Mouse (Mus musculus) induced T-regulatory cell, adult 2 months (primary cell): Measurements from ENCODE around the gene Tmem51.

Experiments used
- DNase-seq: peaks from one replicate; pipeline ENCODE4 v3.0.0-alpha.2; 2012; ENCODE audit warnings: low read depth

The Tmem51 gene

DNA sequence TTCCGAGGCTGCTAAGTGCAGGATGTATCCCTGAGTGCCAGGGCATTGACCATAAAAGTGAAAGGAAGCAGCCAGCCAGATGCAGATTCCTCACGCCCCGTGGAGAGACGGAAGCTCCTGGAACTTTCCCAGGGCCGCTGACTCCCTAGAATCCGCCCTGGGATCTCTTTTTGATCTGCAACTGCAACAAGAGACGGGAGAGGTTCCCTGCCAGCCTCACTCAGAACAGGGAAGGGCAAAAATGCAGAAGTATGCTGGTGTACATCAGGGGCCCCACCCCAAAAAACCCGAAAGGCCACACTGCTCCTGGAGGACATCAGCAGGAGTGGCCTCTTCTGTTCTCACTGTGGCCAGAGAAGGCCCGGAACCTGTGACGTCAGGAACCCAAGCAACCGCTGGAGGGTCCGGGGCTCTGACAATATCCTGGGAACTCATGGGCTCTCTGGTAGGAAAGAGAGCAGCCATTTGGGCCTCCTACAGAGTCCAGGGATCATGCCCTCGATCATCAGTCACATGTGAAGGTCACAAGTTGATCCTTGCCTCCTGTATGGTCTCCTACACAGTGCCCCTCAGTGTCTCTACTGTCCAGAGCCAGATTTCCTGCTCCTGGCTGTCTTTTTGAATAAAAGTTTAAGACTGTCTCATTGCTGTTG, 2.3 kb downstream of the Tmem51 start:
- DNase-seq = no peak

DNA sequence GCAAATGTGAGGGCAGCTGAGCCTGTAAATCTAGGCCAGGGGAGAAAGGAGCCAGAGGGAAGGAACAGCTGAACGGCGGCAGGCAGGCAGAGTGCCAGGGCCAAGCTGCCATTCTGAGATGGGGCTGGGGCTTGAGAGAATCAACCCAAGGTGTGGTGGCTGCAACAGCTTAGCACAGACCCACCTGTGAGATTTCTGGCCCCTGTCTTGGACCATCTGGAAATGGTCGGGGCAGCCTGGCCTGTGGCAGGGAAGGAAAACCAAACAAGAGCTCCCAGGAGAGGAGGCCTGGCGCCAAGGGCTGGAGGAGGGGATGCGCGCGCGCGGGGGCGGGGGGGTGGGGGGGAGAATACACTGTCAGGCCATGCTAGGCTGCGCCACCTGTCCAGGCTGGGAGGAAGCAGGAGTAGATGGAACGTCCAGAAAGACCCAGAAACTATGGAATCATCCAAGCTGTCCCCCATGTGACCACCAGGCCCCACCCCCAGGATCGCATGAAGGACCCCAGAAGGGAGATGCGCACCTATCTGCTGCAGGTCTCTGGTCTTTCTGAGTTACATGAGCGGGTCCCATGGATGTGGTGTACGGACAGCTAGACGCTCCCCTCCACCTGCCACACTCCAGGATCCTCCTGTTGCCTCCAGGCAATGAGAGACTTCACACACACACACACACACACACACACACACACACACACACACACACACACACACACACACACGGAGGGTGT, 3.0 kb downstream of the Tmem51 start:
- DNase-seq = no peak

DNA sequence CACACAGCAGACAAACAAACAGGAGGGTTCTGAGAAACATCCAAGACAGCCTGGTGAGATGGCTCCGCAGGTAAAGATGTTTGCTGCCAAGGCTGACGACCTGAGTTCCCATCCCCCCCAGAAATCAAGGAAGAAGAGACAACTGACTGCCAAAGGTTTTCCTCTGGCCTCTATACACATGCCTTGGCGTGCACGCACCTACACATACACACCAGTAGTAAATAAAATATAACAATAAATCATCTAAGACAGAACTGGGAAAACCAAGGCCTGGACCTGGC, 3.7 kb downstream of the Tmem51 start:
- no peak for DNase-seq

DNA sequence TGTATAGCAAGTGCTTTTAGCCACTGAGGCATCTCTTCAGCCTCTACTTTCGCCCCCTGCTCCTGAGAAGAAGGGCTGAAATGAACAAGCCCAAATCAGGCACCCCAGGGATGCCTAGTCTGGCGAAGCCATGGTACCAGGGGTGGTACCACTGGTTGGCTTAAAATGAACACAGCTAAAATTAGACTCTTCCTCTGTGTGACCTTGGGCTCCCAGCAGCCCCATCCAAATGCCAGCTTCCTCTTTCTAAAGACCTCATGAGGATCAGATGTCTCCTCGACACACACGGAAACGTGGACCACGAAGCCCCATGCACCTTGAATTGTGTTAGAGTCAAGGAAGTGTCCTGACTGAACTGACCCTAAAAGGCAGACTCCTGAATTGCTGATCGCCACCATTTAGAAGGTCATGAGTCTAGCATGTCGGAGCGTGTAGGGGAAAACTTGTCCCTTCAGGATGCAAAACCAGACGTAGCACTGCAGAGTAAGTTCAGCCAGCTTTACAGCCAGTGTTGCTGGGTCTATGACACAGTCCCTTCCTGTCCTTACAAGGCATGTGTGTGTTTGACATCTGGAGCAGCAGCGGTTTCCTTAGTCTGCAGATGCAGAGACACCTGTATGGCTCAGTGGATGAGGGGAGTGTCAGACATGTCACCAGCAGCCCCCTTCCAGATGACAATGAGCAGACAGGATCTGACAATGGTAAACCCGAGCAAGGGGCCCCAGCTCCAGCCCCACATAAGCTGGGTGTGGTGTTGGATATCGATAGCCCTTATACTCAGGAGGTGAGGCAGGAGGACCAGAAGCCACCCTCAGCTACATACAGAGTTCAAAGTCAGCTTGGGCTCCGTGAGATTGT, 4.2 kb downstream of the Tmem51 start:
- no peak for DNase-seq

DNA sequence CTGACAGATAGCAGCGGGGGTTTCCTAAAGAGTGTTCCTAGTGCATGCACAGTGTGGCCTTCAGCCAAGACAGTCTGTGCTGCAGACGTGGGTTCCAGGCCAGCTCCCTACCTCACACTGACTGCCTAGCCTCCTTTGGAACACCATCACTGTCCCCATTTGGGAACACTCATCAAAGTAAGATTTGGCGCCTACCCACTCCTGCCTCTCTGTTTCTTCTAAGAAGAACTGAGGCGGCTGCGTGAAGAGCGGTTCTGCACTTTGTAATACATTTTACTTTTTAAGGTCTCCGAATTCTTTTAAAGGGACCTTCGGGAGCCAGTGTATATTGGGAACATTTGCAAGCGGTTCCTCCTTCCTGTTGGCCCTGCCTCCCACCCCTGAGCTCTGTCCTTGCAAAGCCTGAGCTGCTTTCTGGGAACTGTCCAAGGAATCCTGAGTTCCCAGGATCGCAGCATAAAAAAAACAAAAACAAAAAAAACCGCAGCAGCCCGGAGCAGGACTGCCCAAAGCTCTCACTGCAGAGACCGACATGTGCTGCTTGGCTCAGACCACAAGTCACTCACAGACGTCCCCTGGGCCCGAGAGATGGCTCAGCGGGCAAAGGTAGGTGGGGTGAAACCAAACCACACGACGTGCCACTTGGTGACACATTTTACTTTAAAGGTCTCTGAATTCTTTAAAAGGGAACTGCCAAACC, 6.4 kb downstream of the Tmem51 start:
- peak; percentile 48 for DNase-seq

DNA sequence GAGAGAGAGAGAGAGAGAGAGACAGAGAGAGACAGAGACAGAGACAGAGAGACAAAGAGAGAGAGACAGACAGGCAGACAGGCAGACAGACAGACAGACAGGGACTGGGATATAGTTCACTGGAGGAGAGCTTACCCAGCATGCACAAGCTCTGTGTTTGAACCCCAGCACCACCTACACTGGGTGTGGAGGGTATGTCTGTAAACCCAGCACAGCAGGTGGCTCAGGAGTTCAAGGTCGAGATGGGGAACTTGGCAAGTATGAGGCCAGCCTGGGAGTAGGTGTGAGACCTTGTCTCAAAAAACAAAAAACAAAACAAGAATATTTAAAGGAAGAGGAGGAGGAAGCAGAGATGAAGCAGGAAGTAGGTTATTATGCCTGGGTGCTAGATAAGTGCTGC, 7.2 kb downstream of the Tmem51 start:
- peak; percentile 36 for DNase-seq

DNA sequence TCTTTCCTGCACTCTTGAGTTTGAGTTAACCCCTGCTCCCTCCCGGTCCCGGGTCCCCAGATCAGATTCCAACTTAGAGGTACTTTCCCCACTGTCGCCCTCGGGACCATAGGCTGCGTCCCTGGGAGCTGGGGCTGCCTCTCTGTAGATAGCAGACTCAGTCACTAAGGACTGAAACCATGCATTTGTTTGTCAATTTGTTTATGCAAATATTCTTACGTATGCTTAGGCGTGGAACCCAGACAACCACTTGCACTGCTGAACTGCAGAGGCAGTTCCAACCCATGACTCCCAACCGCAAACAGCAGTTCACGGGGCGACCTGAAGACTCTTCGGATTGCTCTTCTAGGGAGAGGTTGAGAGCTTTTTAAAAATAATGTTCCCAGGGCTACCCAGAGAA, 8.2 kb downstream of the Tmem51 start:
- DNase-seq = no peak

DNA sequence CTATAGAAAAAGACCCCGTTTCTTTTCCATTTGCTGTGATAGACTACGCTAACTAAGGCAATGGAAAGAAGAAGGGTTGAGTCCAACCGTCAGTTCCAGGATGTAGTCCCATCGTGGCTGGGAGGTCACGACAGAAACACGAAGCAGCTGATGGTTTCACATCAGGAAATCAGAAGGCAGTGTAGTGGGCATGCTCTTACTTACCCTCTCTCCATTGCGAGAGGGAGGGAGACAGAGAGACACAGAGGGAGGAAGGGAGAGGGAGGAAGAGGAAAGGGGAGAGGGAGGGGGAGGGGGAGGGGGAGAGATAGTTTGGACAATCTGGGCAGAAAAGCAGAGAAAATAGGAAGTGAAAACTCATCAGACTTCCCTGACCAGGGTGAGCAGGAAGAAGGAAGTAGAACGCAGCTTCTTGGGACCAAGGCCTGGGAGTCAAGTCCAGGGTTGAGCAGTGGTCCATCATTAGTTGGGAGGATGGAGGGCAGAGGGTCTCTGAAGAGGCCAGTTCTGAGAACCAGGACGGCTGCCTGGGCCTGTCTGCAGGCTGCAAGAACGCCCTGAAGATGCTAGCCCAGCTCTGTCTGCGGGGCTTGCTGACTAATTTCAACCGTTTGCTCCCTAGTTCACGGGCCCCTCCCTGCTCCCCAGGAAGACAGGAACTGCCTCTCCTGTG, 9.9 kb downstream of the Tmem51 start:
- DNase-seq = peak; percentile 27

DNA sequence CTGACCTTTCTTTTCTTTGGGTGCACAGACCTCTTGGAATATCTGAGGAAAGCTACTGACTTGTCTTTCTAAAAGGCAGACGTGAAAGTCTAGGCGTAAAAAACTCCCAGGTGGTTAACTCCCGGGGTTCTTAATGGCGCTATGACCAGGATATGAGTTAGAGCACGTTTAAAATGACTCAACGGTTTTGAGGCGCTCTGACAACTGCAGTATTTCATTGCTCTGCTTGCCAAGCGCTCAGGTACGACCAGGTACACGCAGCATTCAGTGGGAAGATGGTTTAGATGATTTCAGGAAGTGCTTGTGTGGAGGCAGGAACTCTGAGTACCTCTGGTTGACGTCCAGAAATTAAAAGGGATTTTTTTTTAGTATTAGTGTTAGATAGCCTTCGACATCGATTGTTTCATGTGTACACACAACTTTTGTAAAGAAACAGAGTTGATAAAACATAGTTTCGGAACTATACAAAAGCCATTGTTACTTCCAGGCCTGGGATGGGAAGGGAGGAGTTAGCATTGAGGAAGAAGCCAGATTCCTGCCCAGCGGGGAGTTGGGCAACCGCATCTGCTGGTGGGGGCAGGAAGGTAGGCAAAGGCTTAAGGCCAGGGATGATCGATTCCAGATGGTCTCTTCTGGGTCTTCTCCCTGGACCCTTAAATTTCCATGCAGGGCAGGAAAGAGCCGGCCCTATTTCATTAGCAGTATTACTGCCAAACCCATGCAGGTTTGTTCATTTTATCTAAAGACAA, 12.7 kb downstream of the Tmem51 start:
- DNase-seq = no peak

DNA sequence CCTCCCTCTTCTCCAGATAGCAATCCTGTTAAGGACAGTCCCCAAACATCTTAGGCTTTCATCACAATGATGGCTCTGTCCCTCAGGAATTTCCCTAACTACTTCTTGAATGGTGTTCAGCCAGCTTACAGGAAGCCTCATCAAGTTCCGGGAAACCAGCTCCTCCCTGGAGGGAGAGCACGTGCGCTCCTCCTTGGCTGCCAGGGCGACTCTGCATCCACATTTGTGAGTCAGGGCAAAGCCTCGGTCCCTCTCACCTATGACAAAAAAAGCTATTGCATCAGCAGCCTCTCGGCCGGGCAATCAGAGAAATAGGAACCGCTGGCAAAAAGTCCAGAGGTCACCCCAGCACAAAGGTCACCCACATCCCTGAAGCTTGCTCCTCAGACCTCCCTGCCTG, 13.3 kb downstream of the Tmem51 start:
- DNase-seq = no peak

DNA sequence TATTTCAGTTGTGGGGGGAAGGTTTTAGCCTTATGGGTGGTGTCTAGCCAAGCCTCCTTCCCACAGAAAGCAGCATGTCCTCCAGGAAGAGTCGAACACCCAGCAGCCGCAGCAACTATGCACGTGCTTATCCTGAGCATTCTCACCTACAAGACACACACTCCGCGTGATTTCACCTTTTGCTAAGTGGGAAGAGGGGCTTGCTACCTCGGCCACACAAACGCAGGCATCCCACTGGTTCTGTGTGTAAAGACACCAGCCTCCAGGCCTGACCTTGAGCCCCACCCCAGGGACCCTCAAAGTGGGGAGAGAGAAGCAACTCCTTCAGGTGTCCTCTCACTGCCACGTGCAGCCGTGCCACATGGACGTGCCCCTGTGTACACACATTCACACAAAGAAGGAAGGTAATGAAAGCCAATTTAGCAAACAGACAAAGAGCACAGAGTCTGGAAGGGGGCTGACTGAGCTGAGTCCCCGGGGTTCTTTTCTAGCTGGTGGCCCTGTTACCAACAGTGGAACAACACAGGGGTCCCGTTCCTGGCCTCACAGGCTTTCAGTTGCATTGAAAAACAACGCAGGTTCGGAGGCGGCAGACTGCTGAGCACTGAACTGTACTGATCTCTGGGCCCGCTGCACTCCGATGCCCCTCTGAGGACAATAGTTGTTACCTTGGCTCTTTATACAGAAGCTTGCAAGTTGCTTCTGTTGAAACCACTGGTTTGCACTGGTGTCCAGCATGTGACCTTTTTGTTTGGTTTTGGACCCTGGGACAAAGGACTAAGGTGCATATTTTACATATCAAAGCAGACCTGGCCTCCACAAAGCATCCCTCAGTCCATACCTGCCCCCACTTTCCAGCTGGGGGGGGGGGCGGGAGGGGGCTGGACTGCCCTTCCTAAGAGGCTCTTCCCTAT, 14.9 kb downstream of the Tmem51 start:
- DNase-seq = no peak

DNA sequence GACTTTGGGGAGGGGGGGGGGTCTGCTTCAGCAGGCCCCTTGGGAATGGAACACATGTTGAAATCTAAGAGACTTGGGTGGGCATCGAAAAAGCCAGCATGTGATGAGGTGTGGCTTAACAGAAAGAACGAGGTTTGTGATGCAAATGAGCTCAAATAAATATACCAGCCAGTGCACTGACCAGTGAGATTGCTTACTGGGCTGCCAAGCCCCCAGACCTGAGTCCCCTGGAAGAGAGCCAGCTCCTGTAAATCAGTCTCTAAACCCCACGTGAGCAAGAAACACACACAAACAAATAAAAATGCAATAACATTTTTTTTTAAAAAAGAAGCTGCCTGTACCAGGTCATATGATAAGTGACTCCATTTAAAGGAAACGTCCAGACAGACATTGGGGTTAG, 17.5 kb downstream of the Tmem51 start:
- no peak for DNase-seq

DNA sequence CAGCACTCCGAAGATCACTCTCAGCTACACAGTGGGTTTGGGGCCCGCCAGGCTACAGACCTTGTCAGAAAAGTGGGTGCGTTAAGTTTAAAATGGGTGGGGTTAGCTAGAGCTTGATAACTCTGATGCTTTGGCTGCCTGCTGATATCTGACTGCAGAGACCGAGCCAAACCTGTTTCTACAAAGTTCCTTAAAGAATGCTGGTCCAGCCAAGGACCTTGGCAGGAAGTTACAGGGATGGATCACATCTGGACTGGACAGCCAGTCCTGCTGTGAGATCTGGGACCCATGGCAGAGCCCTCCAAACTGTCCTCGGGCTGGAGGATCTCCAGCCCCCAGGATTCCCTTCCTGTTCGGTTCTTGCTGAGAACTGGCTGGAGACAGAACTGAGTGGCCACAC, 18.3 kb downstream of the Tmem51 start:
- DNase-seq = no peak

DNA sequence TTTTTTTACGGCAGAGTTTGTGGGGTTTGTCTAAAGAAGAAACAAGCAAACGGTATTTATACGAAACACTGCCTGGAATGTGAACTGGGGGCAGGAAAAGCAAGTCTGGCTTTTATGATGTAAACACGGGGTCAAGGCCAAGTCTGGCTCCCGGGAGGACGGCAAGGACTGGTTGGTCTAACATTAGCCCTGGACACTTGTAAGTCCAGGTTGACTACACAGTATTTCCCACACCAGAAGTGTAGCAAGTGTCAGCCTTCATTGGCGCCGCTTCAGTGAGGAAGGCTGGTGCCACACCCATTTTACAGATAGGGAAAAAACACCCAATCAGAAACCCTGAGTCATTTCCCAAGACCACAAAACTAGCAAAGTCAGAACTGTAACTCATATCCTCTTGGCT, 18.8 kb downstream of the Tmem51 start:
- no peak for DNase-seq

DNA sequence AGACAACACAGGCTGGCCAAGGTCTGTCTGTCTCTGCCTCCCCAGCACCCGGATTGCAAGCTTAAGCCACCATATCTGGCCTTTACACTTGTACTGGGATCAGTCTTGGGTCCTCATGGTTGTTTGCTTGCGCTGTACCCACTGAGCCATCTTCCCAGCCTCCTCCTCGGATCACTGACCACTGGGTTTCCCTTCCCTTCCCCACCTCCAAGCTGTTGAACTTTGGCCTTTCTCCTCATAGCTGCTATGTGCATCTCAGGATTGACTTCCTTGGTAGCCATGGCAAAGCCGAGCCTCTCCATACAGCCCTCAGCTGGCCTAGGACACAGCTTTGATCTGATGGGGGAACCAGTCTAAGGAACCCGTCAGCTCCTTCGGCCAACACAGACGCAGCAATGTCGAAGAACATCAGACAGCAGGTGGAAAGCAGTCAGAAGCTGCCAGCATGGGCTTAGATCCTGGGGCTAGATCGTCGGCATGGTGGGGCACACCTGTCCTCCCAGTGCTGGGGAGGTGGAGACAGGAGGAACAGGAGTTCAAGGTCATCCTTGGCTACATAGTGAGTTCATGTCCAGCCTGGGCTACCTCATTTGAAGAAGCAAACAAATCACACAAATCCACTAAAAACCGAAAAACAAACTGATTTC, 19.4 kb downstream of the Tmem51 start:
- no peak for DNase-seq

DNA sequence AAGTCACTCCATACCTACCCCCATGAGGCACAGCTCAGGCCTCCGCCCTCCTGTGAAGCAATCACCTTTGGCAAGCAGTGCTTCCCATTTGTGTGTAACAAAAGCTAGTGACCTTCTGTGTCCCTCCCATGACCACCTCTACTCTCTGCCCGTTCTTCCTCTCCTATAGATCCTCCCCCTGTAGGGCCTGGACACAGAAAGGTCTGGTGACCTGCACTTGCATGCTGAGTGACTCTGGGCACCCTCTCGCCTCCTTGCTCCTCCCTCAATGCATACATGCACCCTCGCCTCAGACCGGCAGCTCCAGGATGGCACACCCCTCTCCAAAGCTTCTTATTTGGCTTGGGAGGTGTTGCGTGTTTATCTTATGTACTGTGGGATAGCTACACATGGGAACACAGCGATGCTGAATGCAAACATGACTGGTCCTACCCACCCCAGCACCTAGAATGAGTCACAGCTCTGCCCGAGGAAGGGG, 21.0 kb downstream of the Tmem51 start:
- DNase-seq = no peak

DNA sequence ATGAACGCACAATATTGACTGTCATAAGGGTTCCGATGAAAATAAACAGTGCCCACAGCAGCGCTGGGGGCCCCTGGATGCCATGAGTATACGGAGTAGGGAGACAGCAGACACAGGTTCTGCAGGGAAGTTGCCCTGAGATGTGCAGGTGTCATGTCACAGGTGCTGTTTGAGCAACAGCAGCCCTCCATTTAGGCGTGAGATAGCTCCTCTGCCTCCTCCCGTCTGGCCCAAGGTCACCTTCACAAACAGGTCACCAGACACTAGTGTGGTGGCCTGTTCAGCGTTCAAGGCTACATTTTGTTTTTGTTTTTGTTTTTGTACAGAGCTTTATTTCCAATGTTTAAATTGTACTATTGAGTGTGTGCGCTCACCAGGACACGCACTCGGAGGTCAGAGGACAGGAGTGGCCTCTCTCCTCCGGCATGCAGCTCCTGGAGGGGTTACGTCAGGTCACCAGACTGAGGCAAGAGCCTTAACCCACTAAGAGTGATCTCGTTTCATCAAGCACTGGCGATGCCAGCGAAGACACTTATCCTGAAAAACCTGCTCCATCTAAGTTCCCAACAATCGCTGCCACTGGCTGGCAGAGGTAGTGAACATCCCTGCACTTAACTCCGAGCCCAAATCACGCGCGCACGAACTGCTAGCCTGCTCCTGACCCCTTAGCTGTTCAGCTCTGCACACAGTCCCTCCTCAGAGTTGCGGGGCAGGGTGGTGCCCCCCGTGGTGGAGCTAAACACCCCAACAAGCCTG, 22.4 kb downstream of the Tmem51 start:
- no peak for DNase-seq

DNA sequence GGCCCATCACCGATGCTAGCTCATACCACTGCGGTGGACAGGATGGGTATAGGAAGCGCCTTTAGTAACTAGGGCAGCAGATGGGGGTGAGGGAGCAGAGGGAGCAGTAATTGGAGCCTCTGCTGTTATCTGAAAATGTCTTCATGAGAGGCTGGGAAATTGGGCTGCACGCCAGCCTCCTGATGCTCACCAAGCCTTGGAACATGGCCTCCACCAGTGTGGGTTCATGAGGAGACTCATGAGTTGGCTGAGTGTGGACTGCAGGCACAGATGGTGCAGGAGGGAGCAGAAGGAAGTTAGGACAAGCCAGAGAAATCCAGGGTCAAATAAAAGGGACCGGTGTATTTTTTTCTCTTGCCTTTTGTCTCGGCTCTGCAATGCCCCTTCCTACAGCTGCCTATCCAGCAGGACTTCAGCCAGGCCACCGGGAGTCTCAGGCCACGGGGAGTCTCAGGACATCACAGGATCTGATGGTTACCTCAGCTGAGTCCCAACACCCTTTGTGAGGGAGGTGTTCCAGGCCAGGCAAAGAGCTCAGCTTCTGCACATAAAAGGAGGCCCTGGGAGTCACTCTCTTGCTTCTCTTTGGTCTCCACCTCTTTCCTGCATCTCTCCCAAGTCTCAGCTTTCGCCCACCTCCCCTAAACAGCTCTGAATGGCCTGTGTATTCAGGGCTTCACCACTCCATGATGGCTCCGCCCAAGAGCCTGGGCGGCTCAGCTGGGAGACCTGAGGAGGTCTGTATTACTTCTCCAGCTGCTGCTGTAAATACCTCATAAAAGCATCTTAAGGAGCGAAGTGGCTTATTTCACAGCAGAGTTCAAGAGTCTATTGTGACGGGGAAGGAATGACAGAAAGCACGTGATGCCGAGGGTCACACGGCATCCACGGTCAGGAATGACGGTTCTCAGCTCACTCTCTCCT, 23.4 kb downstream of the Tmem51 start:
- DNase-seq = no peak
